Mouse (Mus musculus) kidney, postnatal 0 days (tissue): ENCODE data around the gene Gm5148. TPM values are rescaled to one million over a fixed set of nuclear protein-coding genes. Genes with fewer than 3 reads are reported as not detected.

Experiments
- ATAC-seq: fragments of 200-750 bp; cut with Nextera tagmentation; replicated peaks from 2 replicates; pipeline ENCODE4 v1.8.0; 2017; ENCODE audit warnings: low read depth, moderate number of reproducible peaks, moderate TSS enrichment, moderate library complexity; ENCODE audit not compliant: low FRiP score
- DNase-seq: peaks from one replicate; pipeline ENCODE4 v3.0.0-alpha.2; 2016; ENCODE audit warnings: low spot score
- H3K27ac ChIP-seq: fragments of 300-500 bp; sonication (generic); 2 replicates; pipeline ENCODE4 v1.5.1; 2014; ENCODE audit warnings: mild to moderate bottlenecking
- H3K27me3 ChIP-seq: fragments of 300-500 bp; sonication (generic); 2 replicates; pipeline ENCODE4 v1.6.1; 2014; ENCODE audit warnings: low read length, mixed read lengths; ENCODE audit not compliant: insufficient read depth
- H3K36me3 ChIP-seq: fragments of 300-500 bp; sonication (generic); 2 replicates; pipeline ENCODE4 v1.6.1; 2014; ENCODE audit warnings: low read length, mixed read lengths; ENCODE audit not compliant: insufficient read depth
- H3K4me1 ChIP-seq: fragments of 300-500 bp; sonication (generic); replicated peaks from 2 replicates; pipeline ENCODE4 v1.6.1; 2014; ENCODE audit warnings: antibody characterized with exemption, low read length, mixed read lengths; ENCODE audit not compliant: insufficient read depth
- H3K4me2 ChIP-seq: fragments of 300-500 bp; sonication (generic); 2 replicates; pipeline ENCODE4 v1.6.1; 2014; ENCODE audit warnings: mild to moderate bottlenecking, low read length, moderate library complexity, mixed read lengths
- H3K4me3 ChIP-seq: fragments of 300-500 bp; sonication (generic); replicated peaks from 2 replicates; pipeline ENCODE4 v1.5.1; 2014; ENCODE audit warnings: low read depth, low read length
- H3K9ac ChIP-seq: fragments of 300-500 bp; sonication (generic); 2 replicates; pipeline ENCODE4 v1.6.1; 2014; ENCODE audit warnings: low read depth, low read length
- H3K9me3 ChIP-seq: fragments of 300-500 bp; sonication (generic); replicated peaks from 2 replicates; pipeline ENCODE4 v1.6.1; 2016; ENCODE audit warnings: low read length, inconsistent platforms, mixed read lengths
- CTCF ChIP-seq: IDR thresholded peaks from 2 replicates; pipeline ENCODE4 v1.5.1; 2016; ENCODE audit warnings: antibody characterized with exemption, low read depth, mild to moderate bottlenecking, moderate library complexity
- WGBS: fragments of 180-500 bp; shearing (Covaris S2); extraction: QIAGEN DNeasy Blood & Tissue Kit; methylation state at CpG from one replicate; pipeline ENCODE4 v1.1.7; 2014; 5-methylcytosine and 5-hydroxymethylcytosine counted together
- polyA plus RNA-seq: library from polyadenylated mRNA; unstranded; fragments of >200 nt; fragmentation: Nextera tagmentation; extraction: Ambion mirVana; gene quantifications from 2 replicates; pipeline ENCODE4 v1.2.1, GENCODE M21; 2015

Gm5148 gene
- 11.4 and 14.4 TPM in 2 replicates for polyA plus RNA-seq

DNA sequence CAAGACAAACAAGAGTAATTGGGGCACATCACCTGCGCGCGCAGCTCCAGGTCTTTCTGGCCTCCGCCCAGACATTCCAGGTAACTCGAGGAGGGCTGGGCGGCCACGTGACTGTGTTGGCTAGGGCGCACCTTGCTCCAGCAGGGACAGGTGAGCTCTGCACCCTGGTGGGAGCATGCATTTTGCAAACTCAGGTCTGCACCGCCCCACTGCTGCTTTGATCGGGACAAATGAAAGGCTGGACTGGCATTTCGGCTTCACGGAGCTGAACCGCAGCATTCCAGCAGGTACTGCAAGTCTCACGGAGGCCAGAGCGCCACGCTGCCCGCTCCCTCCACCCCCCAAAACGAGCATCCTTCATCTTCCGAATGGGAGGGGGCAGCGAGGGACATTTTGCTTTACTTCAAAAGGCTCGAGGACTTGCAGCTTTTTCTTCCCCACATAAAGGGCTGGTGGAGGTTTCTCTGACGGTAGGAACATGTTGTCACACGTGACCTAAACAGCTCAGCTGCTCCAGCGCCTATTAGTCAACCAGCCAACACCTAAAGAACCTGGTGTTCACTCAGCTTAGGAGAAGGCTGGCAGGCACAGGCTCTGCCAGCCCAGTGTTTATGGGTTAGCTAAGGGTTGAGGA is at the start of gene Gm5148:
TSS of gene Gm5148 (minus strand) at position 320 of the 634 bp plus-strand sequence.
- Histone ChIP-seq H3K4me3 (peak within 1 kb of the TSS; percentile 30), H3K27ac (peak within 1 kb of the TSS; percentile 93), H3K27me3 (no peaks in the 10 kb centered on the region), H3K4me1 (peaks cover 28% of the 10 kb centered on the region), H3K9ac (peak within 1 kb of the TSS; percentile 43), H3K9me3 (no peaks in the 10 kb centered on the region), H3K36me3 (no peaks in the 10 kb centered on the region), H3K4me2 (peak within 1 kb of the TSS; percentile 63)
- peak; percentile 58; the same call in 1 of the 2 replicates for TF ChIP-seq CTCF
- DNase-seq: peak; percentile 71
- peak; percentile 93 for ATAC-seq
- WGBS: 11% methylated on average over 24 of the region's 24 CpGs

DNA sequence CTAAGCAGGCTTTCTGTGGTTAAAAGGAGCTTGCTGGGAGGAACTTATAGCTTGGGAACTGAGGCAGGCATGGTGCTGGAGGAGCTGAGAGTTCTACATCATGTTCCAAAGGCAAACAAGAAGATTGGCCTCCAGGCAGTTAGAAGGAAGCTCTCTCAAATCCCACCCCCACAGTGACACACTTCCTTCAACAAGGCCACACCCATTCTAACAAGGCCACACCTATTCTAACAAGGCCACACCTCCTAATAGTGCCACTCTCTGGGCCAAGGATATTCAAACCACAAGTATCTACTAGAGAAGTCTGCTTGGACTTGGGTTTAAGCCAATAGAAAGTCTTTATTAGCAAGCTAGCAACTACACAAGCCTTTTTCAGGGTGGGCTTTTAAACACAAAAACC is 46.7 kb upstream of the Gm5148 start:
- ATAC-seq: no peak
- no peak for DNase-seq

DNA sequence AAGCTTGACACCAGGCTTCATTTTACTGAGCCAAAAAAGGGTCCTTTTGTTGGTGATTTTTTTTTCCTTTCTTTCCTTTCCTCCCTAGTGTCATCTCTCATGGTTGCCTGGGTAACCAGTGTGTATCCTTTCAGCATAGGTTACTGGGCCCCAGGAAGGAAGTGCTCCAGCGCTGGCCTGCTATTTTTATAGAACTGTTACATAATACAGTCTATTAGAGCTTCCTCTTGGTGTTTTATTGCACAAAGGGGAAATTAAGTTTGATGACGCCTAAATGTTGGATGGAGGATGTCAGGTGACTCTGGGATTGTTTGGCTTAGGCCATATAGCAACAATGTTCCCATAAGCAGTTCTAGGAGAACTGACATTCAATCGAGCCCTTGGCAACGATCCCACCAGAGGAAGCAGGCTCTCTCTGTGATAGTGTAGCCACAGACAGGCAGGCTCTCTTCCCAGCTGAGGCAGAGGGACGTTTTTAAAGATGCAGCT is 45.0 kb upstream of the Gm5148 start:
- Histone ChIP-seq H3K4me2 (0 out of 2 replicates have a peak overlapping the region, but pooled peaks have one; percentile 22), H3K36me3 (no peaks in the 10 kb centered on the region), H3K9me3 (no peaks in the 10 kb centered on the region), H3K4me3 (no peak overlapping the region), H3K27ac (peak overlapping the region; percentile 71; the same call in 1 of the 2 replicates), H3K4me1 (peaks cover 14% of the 10 kb centered on the region), H3K9ac (no peak overlapping the region), H3K27me3 (no peaks in the 10 kb centered on the region)
- 8% methylated on average over 5 of the region's 5 CpGs for WGBS
- ATAC-seq: peak; percentile 73
- TF ChIP-seq CTCF: peak; percentile 7; the same call in 1 of the 2 replicates
- peak; percentile 90 for DNase-seq

More for the DNA sequence above, 46.7 kb upstream of the Gm5148 start:
- no peak for TF ChIP-seq CTCF
- Histone ChIP-seq H3K4me3 (no peak overlapping the region), H3K9ac (no peak overlapping the region), H3K4me1 (peaks cover 14% of the 10 kb centered on the region), H3K36me3 (no peaks in the 10 kb centered on the region), H3K27ac (no peak overlapping the region), H3K9me3 (no peaks in the 10 kb centered on the region), H3K27me3 (no peaks in the 10 kb centered on the region), H3K4me2 (no peak overlapping the region)

DNA sequence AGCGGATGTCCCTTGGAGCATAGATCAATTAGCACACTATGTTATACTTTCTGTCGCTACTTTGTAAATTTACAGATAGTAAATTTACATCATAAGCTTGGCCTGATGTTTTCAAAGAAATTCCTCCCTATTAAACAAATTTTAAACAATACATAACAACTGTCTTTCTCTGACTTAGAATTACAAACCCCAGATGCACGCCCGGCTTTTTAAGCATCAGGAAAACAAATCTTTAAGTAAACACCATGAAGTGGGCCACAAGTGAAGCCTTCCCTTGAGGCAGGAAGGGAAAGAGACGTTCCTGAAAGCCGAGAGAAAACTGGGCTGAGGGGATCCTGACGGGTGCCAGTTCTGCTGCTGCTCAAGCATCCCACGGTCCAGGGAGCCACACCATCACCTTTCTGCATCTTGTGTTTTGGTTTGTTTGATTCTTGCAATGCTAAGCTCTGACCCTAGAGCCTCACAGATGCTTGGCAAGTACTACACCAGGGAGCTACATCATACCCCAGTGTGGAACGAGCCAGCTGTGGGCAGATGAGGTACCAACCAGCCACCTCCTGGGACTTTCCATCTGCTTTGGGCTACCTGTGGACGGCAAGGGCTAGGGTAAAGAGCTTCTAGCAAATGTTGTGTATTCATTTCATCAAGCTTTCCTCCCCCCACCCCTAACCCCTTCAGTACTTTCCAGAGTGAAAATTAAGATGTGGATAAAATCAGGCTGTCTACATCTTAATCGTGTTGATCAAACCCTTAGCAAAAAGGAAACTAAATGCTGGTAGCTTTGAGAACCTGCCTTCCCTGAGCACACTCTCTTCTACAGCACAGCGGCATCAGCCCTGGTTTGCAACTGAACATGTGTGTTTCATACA is 43.1 kb upstream of the Gm5148 start:
- 37% methylated on average over 12 of the region's 12 CpGs for WGBS

DNA sequence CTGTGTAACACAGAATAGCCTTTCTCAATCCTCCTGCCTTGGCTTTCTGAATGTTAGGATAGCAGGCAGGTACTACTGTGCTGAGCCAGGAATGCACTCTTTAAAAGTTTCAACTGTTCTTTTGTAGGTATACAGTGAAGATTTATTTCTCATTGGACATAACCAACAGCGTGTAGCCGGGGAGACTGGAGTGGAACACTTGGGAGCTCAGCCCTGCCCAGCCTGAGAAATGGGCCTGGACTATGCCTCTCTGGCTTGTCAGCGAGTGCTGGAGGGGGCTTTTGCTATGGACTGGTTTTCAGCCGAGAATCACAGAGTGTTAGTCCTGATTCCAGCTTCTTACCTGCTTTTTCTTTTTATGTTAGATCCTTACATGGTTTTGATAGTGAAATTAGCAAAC is 42.3 kb upstream of the Gm5148 start:
- Histone ChIP-seq H3K27me3 (no peaks in the 10 kb centered on the region), H3K36me3 (no peaks in the 10 kb centered on the region), H3K9ac (no peak overlapping the region), H3K4me1 (peaks cover 14% of the 10 kb centered on the region), H3K4me2 (no peak overlapping the region), H3K27ac (no peak overlapping the region; the same call in 1 of the 2 replicates), H3K4me3 (no peak overlapping the region), H3K9me3 (no peaks in the 10 kb centered on the region)
- no peak for DNase-seq
- ATAC-seq: no peak
- TF ChIP-seq CTCF: no peak
- WGBS: 19% methylated on average over 4 of the region's 4 CpGs

More for the DNA sequence above, 43.1 kb upstream of the Gm5148 start:
- no peak for TF ChIP-seq CTCF
- Histone ChIP-seq H3K4me3 (no peak overlapping the region), H3K9ac (no peak overlapping the region), H3K4me2 (no peak overlapping the region), H3K36me3 (no peaks in the 10 kb centered on the region), H3K4me1 (peaks cover 14% of the 10 kb centered on the region), H3K27me3 (no peaks in the 10 kb centered on the region), H3K9me3 (no peaks in the 10 kb centered on the region), H3K27ac (peak overlapping the region; percentile 34; the same call in 1 of the 2 replicates)
- ATAC-seq: no peak
- DNase-seq: peak; percentile 72

DNA sequence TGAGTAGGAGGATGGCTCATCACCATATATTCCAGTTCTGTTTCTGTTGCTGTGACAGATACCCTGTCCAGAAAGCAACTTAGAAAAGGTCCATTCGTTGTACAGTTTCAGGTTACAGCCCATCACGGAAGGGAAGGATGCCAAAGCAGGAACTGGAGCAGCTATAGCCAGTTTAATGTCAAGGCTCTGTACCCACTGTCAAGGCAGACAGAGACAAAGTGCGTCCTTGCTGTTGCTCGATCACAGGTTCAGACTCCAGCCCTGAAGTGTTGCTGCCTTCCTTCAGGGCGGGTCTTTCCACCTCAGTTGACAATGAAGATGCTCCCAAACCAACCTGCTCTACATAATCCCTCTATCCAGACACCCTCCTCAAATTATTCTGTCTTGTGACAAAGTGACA is 41.7 kb upstream of the Gm5148 start:
- no peaks in the 10 kb centered on the region for H3K9me3 ChIP-seq
- no peak overlapping the region for H3K9ac ChIP-seq
- no peak overlapping the region for H3K4me2 ChIP-seq
- no peak for DNase-seq
- H3K27ac ChIP-seq: no peak overlapping the region
- H3K4me1 ChIP-seq: peaks cover 14% of the 10 kb centered on the region
- ATAC-seq: no peak
- no peaks in the 10 kb centered on the region for H3K27me3 ChIP-seq
- no peak overlapping the region for H3K4me3 ChIP-seq
- no peaks in the 10 kb centered on the region for H3K36me3 ChIP-seq
- 59% methylated on average over 5 of the region's 5 CpGs for WGBS
- no peak for TF ChIP-seq CTCF
